Mouse (Mus musculus) lung, embryonic 16.5 days (tissue): ENCODE measurements around the gene Gm11042. TPM values are rescaled to one million over a fixed set of nuclear protein-coding genes. Genes with fewer than 3 reads are reported as not detected.
A peak's percentile ranks its signal among the peaks of the same experiment; 100 is the strongest.

ENCODE experiments used
- ATAC-seq: fragments of 200-750 bp; cut with Nextera tagmentation; 2 replicates; pipeline ENCODE4 v1.8.0; 2017; ENCODE audit warnings: low read depth, mild to moderate bottlenecking, moderate library complexity
- H3K27ac ChIP-seq: fragments of 300-500 bp; sonication (generic); 2 replicates; pipeline ENCODE4 v1.5.1; 2014; ENCODE audit warnings: mild to moderate bottlenecking, control low read depth, low read length
- H3K27me3 ChIP-seq: fragments of 300-500 bp; sonication (generic); 2 replicates; pipeline ENCODE4 v1.6.1; 2014; ENCODE audit warnings: low read depth, low read length, mixed read lengths; ENCODE audit not compliant: control insufficient read depth, insufficient read depth
- H3K36me3 ChIP-seq: fragments of 300-500 bp; sonication (generic); 2 replicates; pipeline ENCODE4 v1.6.1; 2014; ENCODE audit warnings: low read length; ENCODE audit not compliant: control insufficient read depth, insufficient read depth
- H3K4me1 ChIP-seq: fragments of 300-500 bp; sonication (generic); replicated peaks from 2 replicates; pipeline ENCODE4 v1.6.1; 2014; ENCODE audit warnings: low read length, mixed read lengths; ENCODE audit not compliant: control insufficient read depth, insufficient read depth
- H3K4me2 ChIP-seq: fragments of 300-500 bp; sonication (generic); 2 replicates; pipeline ENCODE4 v1.6.1; 2014; ENCODE audit warnings: low read depth, low read length, control low read depth
- H3K4me3 ChIP-seq: fragments of 300-500 bp; sonication (generic); 2 replicates; pipeline ENCODE4 v1.5.1; 2014; ENCODE audit warnings: mild to moderate bottlenecking, low read length, control low read depth
- H3K9ac ChIP-seq: fragments of 300-500 bp; sonication (generic); 2 replicates; pipeline ENCODE4 v1.6.1; 2014; ENCODE audit warnings: low read length, control low read depth
- H3K9me3 ChIP-seq: fragments of 300-500 bp; sonication (generic); 2 replicates; pipeline ENCODE4 v1.6.1; 2016; ENCODE audit warnings: low read length; ENCODE audit not compliant: control insufficient read depth
- WGBS: fragments of 180-500 bp; shearing (Covaris S2); extraction: QIAGEN DNeasy Blood & Tissue Kit; methylation state at CpG from one replicate; pipeline ENCODE4 v1.1.7; 2014; 5-methylcytosine and 5-hydroxymethylcytosine counted together
- polyA plus RNA-seq: library from polyadenylated mRNA; unstranded; fragments of >200 nt; fragmentation: Nextera tagmentation; extraction: Ambion mirVana; gene quantifications from 2 replicates; pipeline ENCODE4 v1.2.1, GENCODE M21; 2015

Gm11042 gene
- polyA plus RNA-seq, 1 experiment from 2014 or later, result not detected

GRCm38 (mm10) chr12:74333016-74333415 is 16.8 kb upstream of the Gm11042 start:
- H3K4me2 ChIP-seq, result no peak overlapping the region
- H3K27me3 ChIP-seq, result no peaks in the 10 kb centered on the region
- no peak overlapping the region for H3K9ac ChIP-seq
- H3K4me3 ChIP-seq, result no peak overlapping the region
- no peaks in the 10 kb centered on the region for H3K36me3 ChIP-seq
- 23% methylated on average over 13 of the region's 13 CpGs for WGBS
- no peak overlapping the region for H3K27ac ChIP-seq
- ATAC-seq, result no peak
- no peaks in the 10 kb centered on the region for H3K4me1 ChIP-seq
- H3K9me3 ChIP-seq, result no peaks in the 10 kb centered on the region

GRCm38 (mm10) chr12:74329759-74330158 is 13.6 kb upstream of the Gm11042 start:
- Histone ChIP-seq H3K4me1 (no peaks in the 10 kb centered on the region), H3K27ac (no peak overlapping the region), H3K4me3 (no peak overlapping the region), H3K9ac (no peak overlapping the region), H3K27me3 (no peaks in the 10 kb centered on the region), H3K36me3 (no peaks in the 10 kb centered on the region), H3K9me3 (no peaks in the 10 kb centered on the region), H3K4me2 (no peak overlapping the region)
- 83% methylated on average over 6 of the region's 6 CpGs for WGBS
- ATAC-seq, result no peak

- Histone ChIP-seq H3K4me2 (no peak overlapping the region), H3K4me1 (no peaks in the 10 kb centered on the region), H3K36me3 (no peaks in the 10 kb centered on the region), H3K27me3 (no peaks in the 10 kb centered on the region), H3K9ac (no peak overlapping the region), H3K9me3 (no peaks in the 10 kb centered on the region), H3K4me3 (no peak overlapping the region), H3K27ac (no peak overlapping the region)
- no peak for ATAC-seq
- 80% methylated on average over 3 of the region's 3 CpGs for WGBS
Observed at GRCm38 (mm10) chr12:74326644-74327043, 10.4 kb upstream of the Gm11042 start.

- Histone ChIP-seq H3K9me3 (no peaks in the 10 kb centered on the region), H3K27ac (no peak overlapping the region), H3K4me2 (no peak overlapping the region), H3K4me3 (no peak overlapping the region), H3K27me3 (no peaks in the 10 kb centered on the region), H3K36me3 (no peaks in the 10 kb centered on the region), H3K4me1 (no peaks in the 10 kb centered on the region), H3K9ac (no peak overlapping the region)
- no peak for ATAC-seq
- 74% methylated on average over 5 of the region's 5 CpGs for WGBS
Observed at GRCm38 (mm10) chr12:74321981-74322380, 5.8 kb upstream of the Gm11042 start.

GRCm38 (mm10) chr12:74320318-74320717 is 4.1 kb upstream of the Gm11042 start:
- ATAC-seq, result no peak
- Histone ChIP-seq H3K9ac (no peak overlapping the region), H3K4me1 (peaks cover 3% of the 10 kb centered on the region; the same call in 1 of the 2 replicates), H3K4me2 (peak overlapping the region; percentile 6; the same call in 1 of the 2 replicates), H3K27ac (no peak overlapping the region), H3K4me3 (no peak overlapping the region), H3K27me3 (no peaks in the 10 kb centered on the region), H3K36me3 (no peaks in the 10 kb centered on the region), H3K9me3 (no peaks in the 10 kb centered on the region)
- WGBS, result 12% methylated on average over 10 of the region's 10 CpGs

GRCm38 (mm10) chr12:74316989-74317759 is 980 bp upstream of the Gm11042 start:
- no peaks in the 10 kb centered on the region for H3K36me3 ChIP-seq

GRCm38 (mm10) chr12:74315221-74315620 is 973 bp downstream of the Gm11042 start:
- no peaks in the 10 kb centered on the region for H3K9me3 ChIP-seq
- H3K27me3 ChIP-seq, result no peaks in the 10 kb centered on the region

More at GRCm38 (mm10) chr12:74316989-74317759, 980 bp upstream of the Gm11042 start:
- Histone ChIP-seq H3K9me3 (no peaks in the 10 kb centered on the region), H3K9ac (peak overlapping the region; percentile 72), H3K4me3 (peak overlapping the region; percentile 62), H3K4me1 (peaks cover 3% of the 10 kb centered on the region; the same call in 1 of the 2 replicates), H3K27me3 (no peaks in the 10 kb centered on the region), H3K27ac (peak overlapping the region; percentile 81), H3K4me2 (peak overlapping the region; percentile 74)
- 8% methylated on average over 15 of the region's 15 CpGs for WGBS
- peak; percentile 89 for ATAC-seq

GRCm38 (mm10) chr12:74312611-74313010 is 3.6 kb downstream of the Gm11042 start:
- no peaks in the 10 kb centered on the region for H3K36me3 ChIP-seq
- H3K4me1 ChIP-seq, result peaks cover 3% of the 10 kb centered on the region; the same call in 1 of the 2 replicates
- no peak for ATAC-seq
- H3K9ac ChIP-seq, result no peak overlapping the region
- no peak overlapping the region for H3K4me2 ChIP-seq
- H3K27ac ChIP-seq, result no peak overlapping the region
- no peaks in the 10 kb centered on the region for H3K27me3 ChIP-seq
- no peaks in the 10 kb centered on the region for H3K9me3 ChIP-seq
- no peak overlapping the region for H3K4me3 ChIP-seq
- 71% methylated on average over 3 of the region's 3 CpGs for WGBS

More at GRCm38 (mm10) chr12:74315221-74315620, 973 bp downstream of the Gm11042 start:
- H3K4me3 ChIP-seq, result no peak overlapping the region
- no peak overlapping the region for H3K4me2 ChIP-seq
- no peaks in the 10 kb centered on the region for H3K36me3 ChIP-seq
- H3K9ac ChIP-seq, result no peak overlapping the region
- ATAC-seq, result no peak
- WGBS, result 37% methylated on average over 1 of the region's 2 CpGs
- peaks cover 3% of the 10 kb centered on the region; the same call in 1 of the 2 replicates for H3K4me1 ChIP-seq
- no peak overlapping the region for H3K27ac ChIP-seq

GRCm38 (mm10) chr12:74303418-74304294 is 12.5 kb downstream of the Gm11042 start:
- Histone ChIP-seq H3K9me3 (no peaks in the 10 kb centered on the region), H3K4me3 (no peak overlapping the region), H3K9ac (no peak overlapping the region), H3K36me3 (no peaks in the 10 kb centered on the region), H3K4me2 (no peak overlapping the region), H3K27ac (no peak overlapping the region), H3K27me3 (no peaks in the 10 kb centered on the region), H3K4me1 (no peaks in the 10 kb centered on the region)
- WGBS, result 64% methylated on average over 9 of the region's 9 CpGs
- ATAC-seq, result no peak
